Mouse (Mus musculus) hindlimb bud, embryonic 11.5 days (tissue): ENCODE measurements around the gene Krtcap2.

Experiments used
- DNase-seq: peaks from one replicate; pipeline ENCODE4 v3.0.0-alpha.2; 2012; ENCODE audit warnings: low read depth, low spot score; ENCODE audit errors: extremely low spot score

The Krtcap2 gene

DNA sequence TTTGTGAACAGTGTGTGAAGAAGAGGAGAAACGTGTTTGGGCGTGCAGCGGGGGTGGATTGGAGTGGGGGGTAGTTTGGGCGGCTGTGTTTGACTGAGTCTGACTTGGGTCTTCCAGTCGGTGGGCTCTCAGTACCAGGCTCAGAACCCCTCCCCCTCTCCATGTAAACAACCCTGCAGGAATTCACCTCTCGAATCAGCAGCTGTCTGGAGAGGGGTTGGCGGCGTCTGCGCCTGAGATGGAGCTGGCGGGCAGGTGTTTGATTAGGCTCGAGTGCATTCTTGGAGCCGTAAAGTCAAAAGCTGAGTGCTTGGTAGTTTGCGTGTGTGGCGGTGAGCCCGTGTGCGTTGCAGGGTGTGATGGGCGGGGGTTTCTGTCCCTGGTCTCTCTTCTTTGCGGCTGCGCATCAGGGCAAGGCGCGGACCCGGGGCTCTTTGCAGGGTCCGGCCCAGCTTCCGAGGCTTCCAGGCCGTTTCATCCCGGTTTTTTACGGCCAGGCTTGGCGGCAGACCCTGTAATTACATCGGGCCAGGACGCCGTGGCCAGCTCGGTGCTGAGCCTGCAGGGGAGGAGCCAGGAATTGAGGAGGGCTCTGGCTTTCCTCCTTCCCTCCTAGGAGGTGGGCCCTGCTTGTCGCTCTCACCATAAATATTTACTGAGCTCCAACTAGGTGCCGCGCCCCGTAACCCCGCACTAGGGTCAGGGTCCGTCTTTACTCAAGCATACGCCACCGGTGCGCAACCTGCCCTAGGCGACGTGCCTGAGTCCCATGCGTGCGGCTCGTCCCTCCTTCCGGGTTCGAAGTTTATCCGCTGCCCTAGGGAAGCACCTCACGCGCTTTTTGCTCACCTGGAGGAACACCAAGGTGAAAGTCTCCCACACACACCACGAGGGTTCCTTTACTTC lies 35.1 kb downstream of the Krtcap2 start, which contains the start of gene Efna1:
Gene Efna1 (minus strand): TSS at position 537 of the 906 bp plus-strand sequence.
- DNase-seq, result no peak

DNA sequence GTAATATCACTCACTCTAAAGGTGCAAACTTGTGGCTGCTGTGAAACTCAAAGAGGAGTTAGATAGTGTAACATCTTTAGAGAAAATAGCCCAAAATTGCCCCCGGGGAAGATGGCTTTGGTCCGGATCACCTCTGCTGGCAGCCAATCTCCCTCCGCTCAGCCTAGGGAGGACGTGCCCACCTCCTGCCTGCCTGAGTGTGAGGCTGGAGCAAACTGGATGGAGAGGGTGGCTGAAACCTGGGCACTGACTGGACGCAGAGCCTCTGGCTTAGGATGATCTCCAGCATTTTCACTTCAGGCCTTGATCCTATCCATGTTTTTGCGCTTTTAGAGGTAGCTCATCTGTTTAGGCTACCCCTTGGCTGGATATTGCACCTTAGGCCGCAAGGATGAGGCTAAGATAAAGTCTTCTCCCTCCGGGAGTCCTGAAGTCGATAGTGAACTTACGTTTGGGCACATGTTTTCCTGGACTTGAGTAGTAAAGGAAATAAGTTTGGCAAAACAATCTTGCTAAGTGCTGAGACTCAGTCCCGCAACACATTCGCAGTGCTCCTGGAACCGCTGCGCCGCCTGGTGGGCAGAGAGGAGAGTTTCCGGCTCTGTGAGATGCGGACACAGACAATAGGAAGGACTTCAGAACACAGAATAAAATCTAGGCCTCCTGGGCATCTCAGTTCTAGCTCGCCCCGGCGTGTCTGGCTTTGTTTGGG lies 36.0 kb downstream of the Krtcap2 start:
- no peak for DNase-seq

DNA sequence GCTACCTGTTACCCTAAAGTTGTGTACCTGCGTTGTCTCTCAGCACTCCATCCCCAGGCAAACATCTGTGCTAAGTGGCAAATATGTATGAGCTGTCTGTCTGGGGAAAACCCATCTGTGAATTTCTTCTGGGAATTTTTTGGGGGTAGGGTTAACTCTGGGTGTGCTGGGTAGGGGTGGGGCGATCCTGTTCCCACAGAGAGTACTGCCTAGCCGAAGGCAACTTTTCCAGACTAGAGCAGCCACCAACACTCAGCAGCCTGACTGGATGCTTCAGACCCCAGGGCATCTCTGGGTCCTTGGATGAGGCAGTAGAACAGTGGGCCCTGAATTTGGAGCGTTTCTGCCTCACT lies 36.5 kb downstream of the Krtcap2 start:
- no peak for DNase-seq

DNA sequence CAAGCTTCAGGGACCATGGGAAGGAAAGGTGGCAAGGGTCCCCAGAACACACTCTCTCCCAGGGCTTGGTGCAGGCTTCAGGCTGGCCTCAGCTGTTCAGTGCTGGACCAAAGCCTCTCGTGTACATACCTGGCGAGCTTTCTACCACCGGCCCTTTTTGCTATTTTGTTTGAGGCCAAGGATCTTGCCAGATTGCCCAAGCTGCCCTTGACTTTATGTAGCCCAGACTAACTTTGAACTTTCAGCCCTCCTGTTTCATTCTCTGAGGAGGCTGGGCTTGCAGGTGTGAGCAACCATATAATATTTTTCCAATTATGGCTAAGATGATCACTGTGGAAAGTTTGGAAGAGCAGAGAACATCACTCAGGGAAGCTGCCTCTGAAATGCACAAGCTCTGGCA lies 38.5 kb downstream of the Krtcap2 start:
- DNase-seq, result no peak

DNA sequence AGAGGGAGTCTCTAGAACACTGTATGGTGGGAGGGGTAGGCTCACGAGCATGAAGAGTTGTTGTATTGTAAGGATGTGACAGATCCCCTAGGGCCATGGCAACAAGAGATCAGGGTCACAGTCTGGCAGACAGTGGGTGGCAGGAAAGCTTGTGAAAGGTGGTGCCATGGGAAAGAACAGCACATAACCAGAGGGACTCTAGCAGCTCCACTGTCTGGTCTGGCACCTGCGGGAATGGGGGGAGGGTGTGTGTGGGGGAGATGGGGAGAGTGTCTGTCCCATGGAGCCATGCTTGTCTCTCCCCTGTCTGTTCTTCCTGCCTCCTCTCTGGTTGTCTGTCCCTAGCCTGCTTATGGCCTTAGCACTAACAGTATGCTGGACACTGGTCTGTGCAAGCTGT lies 39.8 kb downstream of the Krtcap2 start:
- no peak for DNase-seq

DNA sequence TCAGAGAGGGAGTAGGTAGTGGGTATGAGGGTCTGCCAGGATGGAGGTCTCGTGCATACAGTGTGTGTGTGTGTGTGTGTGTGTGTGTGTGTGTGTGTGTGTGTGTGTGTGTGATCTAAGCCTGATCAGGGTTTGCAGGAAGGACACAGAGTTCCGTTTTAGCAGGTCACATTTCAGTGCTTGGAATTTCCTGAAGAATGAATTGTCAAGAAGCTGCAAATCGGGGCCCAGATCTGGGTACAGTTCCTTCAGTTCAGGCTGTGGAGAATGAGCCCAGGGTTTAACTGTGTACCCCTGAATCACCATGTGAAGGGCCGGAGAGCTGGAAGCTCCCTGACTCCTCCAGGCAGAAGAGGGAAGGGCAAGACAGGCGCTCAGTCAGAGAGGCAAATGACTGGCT lies 41.5 kb downstream of the Krtcap2 start:
- DNase-seq, result no peak

DNA sequence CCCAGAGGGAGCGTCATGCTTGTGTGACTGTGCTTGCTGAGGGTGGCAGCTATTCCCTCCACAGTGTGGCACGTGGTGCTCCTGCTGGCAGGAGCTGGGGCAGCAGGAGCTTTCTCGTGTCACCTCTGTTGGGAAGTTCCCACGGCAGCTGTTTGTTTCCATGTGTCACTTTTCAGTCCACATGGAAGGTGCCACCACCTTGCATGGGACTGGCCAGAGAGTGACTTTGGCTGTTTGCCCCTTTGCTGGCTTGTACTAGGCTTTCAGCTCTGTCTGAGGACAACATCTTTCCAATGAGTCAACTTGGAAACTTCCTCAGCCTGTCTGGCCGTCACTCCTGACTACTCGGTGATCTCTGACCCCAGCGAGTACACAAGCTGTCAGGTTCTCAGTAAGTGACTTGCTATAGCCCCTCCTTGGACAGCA lies 42.8 kb downstream of the Krtcap2 start:
- no peak for DNase-seq

DNA sequence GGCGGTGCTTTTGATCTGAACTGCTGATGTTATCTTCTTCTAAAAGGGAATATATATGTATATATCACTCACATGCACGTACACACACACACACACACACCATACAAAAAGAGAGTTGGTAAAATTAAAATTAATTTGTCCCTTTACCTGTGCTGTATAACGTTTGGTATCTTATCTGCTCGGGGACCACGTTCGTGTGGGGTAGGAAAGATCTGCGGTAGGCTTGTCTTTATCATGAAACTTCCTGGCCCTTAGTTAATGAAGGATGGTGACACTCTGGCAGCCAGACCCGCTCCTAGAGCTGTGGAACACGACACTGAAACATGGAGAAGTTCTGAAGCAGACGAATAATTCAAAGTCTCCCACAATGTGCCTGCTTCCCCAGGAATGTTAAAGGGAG lies 46.1 kb downstream of the Krtcap2 start:
- DNase-seq, result no peak

DNA sequence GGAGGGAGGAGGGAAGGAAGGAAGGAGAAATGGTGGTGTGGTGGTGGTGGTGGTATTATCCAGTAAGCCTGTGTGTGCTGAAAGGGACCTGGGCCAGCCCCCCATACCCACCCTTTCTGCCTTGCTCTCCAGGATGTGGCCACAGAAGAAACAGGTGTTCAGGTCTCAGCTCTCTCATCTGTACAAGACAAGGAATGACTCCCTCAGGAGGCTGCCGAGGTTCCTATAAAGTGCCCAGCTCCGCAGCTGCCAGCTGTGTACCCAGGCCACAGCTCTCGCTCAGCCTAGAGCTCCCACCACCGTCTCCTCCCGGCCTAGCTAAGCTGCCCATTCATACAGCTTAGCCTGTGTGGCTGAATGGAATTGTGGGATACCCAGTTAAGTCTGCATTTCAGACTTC lies 46.5 kb downstream of the Krtcap2 start:
- DNase-seq, result no peak

DNA sequence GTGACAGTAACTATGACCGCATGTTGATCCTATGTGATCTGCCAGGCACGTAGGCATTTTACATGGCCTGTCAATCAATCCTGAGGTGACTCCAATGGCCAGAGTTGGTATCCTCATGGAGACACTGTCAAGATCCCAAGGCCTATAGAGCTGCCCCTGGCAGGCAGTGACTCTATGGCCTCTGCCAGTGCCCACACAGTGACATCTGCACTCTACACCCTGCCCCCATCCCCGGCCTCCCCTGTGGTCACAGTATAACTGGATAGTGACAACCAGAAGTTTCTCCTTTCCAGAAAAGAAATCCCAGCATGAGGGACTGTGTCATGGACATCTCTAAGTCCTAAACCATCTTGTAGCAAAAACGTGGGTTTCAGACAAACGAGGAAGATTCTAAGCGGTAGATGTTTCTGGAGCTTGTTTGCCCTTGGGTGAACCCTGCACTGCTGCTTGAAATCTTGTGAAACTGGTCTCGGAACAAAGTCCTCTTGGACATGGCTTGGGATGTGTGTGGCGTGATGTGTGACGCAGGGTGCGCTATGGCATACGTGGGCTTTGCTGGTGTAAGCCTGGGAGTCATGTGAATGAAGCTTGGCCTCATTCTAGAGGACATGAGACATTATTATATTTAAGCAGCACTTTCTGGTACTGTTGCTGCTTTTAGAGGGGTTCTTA lies 47.6 kb downstream of the Krtcap2 start:
- no peak for DNase-seq

DNA sequence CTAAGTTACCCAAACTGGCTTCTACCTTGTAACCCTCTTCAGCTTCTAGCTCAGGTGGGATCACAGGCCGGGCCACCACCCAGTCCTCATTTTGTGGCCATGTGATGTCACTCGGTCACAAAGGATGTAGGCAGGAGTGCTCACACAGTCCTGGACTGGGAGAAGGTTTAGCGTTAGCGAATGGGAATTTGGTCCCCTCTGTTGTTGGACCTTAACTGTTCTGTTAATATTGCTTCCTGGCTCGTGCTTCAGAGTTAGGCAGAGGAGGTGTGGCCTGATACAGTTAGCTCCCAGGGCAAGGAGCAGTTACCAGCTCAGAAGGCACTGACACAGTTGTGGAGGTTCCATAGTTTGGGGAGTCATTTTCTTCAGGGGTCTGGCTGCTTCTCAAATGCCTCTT lies 48.4 kb downstream of the Krtcap2 start:
- DNase-seq, result no peak

DNA sequence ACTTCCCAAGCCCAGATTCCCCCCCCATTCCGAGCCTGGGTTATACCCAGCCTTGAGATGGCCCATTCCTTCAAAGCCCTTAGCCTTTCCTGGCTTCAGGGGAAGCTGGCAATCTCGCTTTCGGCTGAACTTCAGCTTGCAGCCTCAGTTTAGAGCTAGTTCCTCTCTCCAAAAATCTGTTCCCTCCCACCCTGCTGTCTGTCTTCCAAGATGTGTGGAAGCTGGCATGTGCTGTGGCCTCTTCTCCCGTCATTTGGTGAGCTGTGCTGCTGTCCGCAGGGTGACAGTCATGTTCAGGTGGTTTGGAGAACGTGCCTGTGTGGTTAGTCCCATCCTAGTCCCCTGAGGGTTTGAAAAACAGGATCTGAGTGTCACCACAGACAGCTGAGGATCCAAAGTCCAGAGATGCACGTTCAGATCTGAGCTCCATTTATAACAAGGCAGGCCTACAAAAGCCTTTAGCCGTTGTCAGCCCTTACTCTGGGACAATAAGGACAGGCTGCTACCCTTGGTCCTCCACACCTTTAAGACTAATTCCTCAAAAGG lies 50.0 kb downstream of the Krtcap2 start:
- no peak for DNase-seq

DNA sequence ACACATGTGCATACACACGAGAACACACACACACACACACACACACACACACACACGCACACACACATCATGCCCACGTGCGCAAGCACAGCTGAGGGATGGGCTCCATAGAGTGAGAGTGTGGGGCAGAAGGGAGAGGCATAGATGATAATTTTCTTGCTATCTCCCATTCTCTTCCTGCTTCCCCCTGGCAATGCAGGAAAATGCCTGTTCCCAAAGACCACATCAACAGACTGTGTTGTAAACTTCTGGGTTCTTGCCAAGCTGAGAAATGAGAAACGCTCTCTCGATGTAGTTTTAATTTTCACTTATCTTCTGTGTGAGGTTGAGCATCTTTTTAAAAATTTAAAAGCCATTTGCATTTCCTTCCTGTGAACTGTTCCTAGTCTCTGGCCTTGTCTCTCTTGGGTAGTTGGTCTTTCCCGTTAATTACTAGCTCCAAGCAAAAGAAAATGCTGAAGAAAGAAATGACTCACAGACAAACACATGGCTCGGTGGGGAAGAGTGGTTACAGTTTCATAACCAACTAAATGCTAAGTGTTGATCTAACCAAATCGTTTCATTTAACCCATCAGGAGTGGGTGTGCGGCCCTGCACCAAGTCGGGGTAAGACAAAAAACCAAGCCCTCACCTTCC lies 51.1 kb downstream of the Krtcap2 start:
- no peak for DNase-seq

DNA sequence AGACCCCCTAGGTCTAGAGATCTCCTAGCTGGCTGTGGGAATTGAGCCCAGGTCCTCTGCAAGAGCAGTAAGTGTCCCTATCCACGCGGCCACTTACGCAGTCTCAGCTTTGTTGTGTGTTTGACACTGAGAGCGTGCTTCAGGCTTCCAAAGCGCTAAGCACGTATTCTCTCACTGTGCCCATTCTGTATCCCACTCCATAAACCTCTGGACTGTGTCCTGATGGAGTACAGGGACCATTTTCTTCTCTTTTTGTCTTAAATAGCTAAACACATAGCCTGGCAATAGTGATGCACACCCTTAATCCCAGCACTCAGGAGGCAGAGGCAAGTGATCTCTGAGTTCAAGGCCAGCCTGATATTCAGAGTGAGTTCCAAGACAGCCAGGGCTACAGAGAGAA lies 53.1 kb downstream of the Krtcap2 start:
- no peak for DNase-seq

DNA sequence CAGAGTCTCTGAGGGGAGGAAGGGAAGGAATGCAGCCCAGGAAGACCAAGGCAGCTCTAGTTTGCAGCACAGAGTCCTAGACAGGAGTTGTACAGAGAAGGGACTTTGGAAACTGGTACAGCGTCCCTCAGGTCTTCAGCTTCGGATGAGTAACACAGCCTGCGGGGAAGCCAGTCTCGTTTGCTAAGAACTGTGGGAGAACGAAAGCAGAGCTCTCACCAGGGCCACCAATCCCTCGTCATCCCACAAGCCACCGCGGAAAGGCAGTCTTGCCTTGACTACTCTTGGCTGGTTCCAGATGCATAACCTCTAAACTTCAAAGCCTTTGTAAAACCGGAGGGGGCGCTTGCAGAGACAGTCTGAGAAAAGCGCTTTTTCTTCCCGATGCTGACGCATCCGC lies 53.7 kb downstream of the Krtcap2 start:
- no peak for DNase-seq
